Mouse (Mus musculus) embryonic facial prominence, embryonic 14.5 days (tissue): ENCODE results near the gene Med23. TPM values are rescaled to one million over a fixed set of nuclear protein-coding genes. Genes with fewer than 3 reads are reported as not detected.

Source experiments
- ATAC-seq: fragments of 200-750 bp; cut with Nextera tagmentation; 2 replicates; pipeline ENCODE4 v1.8.0; 2017; ENCODE audit warnings: low read depth, moderate number of reproducible peaks, moderate TSS enrichment
- DNase-seq: peaks from one replicate; pipeline ENCODE4 v3.0.0-alpha.2; 2015; ENCODE audit warnings: low spot score
- H3K27ac ChIP-seq: fragments of 300-500 bp; sonication (generic); replicated peaks from 2 replicates; pipeline ENCODE4 v1.5.1; 2014; ENCODE audit warnings: low read depth, mild to moderate bottlenecking, low read length, moderate library complexity
- H3K27me3 ChIP-seq: fragments of 300-500 bp; sonication (generic); replicated peaks from 2 replicates; pipeline ENCODE4 v1.6.1; 2014; ENCODE audit warnings: low read length; ENCODE audit not compliant: control insufficient read depth, insufficient read depth
- H3K36me3 ChIP-seq: fragments of 300-500 bp; sonication (generic); 2 replicates; pipeline ENCODE4 v1.6.1; 2014; ENCODE audit warnings: low read length, mixed read lengths; ENCODE audit not compliant: control insufficient read depth, insufficient read depth
- H3K4me1 ChIP-seq: fragments of 300-500 bp; sonication (generic); 2 replicates; pipeline ENCODE4 v1.6.1; 2014; ENCODE audit warnings: antibody characterized with exemption, low read length; ENCODE audit not compliant: control insufficient read depth, insufficient read depth
- H3K4me2 ChIP-seq: fragments of 300-500 bp; sonication (generic); 2 replicates; pipeline ENCODE4 v1.6.1; 2014; ENCODE audit warnings: low read depth, mild to moderate bottlenecking, low read length, moderate library complexity, mixed read lengths
- H3K4me3 ChIP-seq: fragments of 300-500 bp; sonication (generic); 2 replicates; pipeline ENCODE4 v1.5.1; 2014; ENCODE audit warnings: low read depth, mild to moderate bottlenecking, low read length
- H3K9ac ChIP-seq: fragments of 300-500 bp; sonication (generic); 2 replicates; pipeline ENCODE4 v1.6.1; 2014; ENCODE audit warnings: low read depth, mild to moderate bottlenecking, low read length, moderate library complexity, mixed read lengths
- H3K9me3 ChIP-seq: fragments of 300-500 bp; sonication (generic); 2 replicates; pipeline ENCODE4 v1.6.1; 2016; ENCODE audit warnings: low read length; ENCODE audit not compliant: control insufficient read depth
- WGBS: fragments of 180-500 bp; shearing (Covaris S2); extraction: QIAGEN DNeasy Blood & Tissue Kit; methylation state at CpG from one replicate; pipeline ENCODE4 v1.1.7; 2014; 5-methylcytosine and 5-hydroxymethylcytosine counted together
- polyA plus RNA-seq: library from polyadenylated mRNA; unstranded; fragments of >200 nt; fragmentation: Nextera tagmentation; extraction: Ambion mirVana; gene quantifications from 2 replicates; pipeline ENCODE4 v1.2.1, GENCODE M21; 2014

The Med23 gene
- 17.7 and 24.3 TPM in 2 replicates for polyA plus RNA-seq

GRCm38 (mm10) chr10:24869760-24870290 lies at the start of gene Med23:
Gene Med23 (plus strand): TSS chr10:24869986.
- 0% methylated on average over 22 of the region's 36 CpGs for WGBS
- no peaks in the 10 kb centered on the region for H3K27me3 ChIP-seq
- H3K9me3 ChIP-seq: no peaks in the 10 kb centered on the region
- peak within 1 kb of the TSS; percentile 67 for H3K4me3 ChIP-seq
- H3K4me2 ChIP-seq: peak within 1 kb of the TSS; percentile 52
- H3K27ac ChIP-seq: no peak within 1 kb of the TSS
- peaks cover 28% of the 10 kb centered on the region for H3K36me3 ChIP-seq
- peak; percentile 97 for DNase-seq
- peak within 1 kb of the TSS; percentile 83 for H3K9ac ChIP-seq
- ATAC-seq: peak; percentile 100
- no peaks in the 10 kb centered on the region for H3K4me1 ChIP-seq

- Histone ChIP-seq H3K4me1 (peaks cover 4% of the 10 kb centered on the region), H3K9me3 (no peaks in the 10 kb centered on the region), H3K27ac (no peak overlapping the region), H3K27me3 (no peaks in the 10 kb centered on the region), H3K4me3 (no peak overlapping the region), H3K36me3 (no peaks in the 10 kb centered on the region), H3K9ac (no peak overlapping the region), H3K4me2 (no peak overlapping the region)
- WGBS: 82% methylated on average over 4 of the region's 4 CpGs
- DNase-seq: no peak
- ATAC-seq: no peak
Observed at GRCm38 (mm10) chr10:24821990-24822676, 47.7 kb upstream of the Med23 start.

GRCm38 (mm10) chr10:24822842-24823241 lies 46.9 kb upstream of the Med23 start:
- Histone ChIP-seq H3K27ac (no peak overlapping the region), H3K4me1 (peaks cover 4% of the 10 kb centered on the region), H3K36me3 (no peaks in the 10 kb centered on the region), H3K27me3 (no peaks in the 10 kb centered on the region), H3K4me3 (no peak overlapping the region), H3K9me3 (no peaks in the 10 kb centered on the region), H3K9ac (no peak overlapping the region), H3K4me2 (no peak overlapping the region)
- DNase-seq: no peak
- 72% methylated on average over 1 of the region's 1 CpGs for WGBS
- ATAC-seq: no peak

GRCm38 (mm10) chr10:24823265-24823664 lies 46.5 kb upstream of the Med23 start:
- H3K9me3 ChIP-seq: no peaks in the 10 kb centered on the region
- no peaks in the 10 kb centered on the region for H3K36me3 ChIP-seq
- H3K4me2 ChIP-seq: 0 out of 2 replicates have a peak overlapping the region, but pooled peaks have one; percentile 3
- H3K4me3 ChIP-seq: no peak overlapping the region
- WGBS: 58% methylated on average over 1 of the region's 1 CpGs
- no peak overlapping the region; the same call in 1 of the 2 replicates for H3K27ac ChIP-seq
- no peak for DNase-seq
- H3K9ac ChIP-seq: no peak overlapping the region
- no peaks in the 10 kb centered on the region for H3K27me3 ChIP-seq
- no peak for ATAC-seq
- H3K4me1 ChIP-seq: peaks cover 4% of the 10 kb centered on the region

GRCm38 (mm10) chr10:24823697-24824535 lies 45.9 kb upstream of the Med23 start:
- peaks cover 4% of the 10 kb centered on the region for H3K4me1 ChIP-seq
- no peak overlapping the region for H3K27ac ChIP-seq
- ATAC-seq: no peak
- peak; percentile 49 for DNase-seq
- WGBS: 60% methylated on average over 16 of the region's 16 CpGs
- H3K27me3 ChIP-seq: no peaks in the 10 kb centered on the region
- H3K4me3 ChIP-seq: no peak overlapping the region
- H3K4me2 ChIP-seq: peak overlapping the region; percentile 3; the same call in 1 of the 2 replicates
- no peaks in the 10 kb centered on the region for H3K36me3 ChIP-seq
- no peaks in the 10 kb centered on the region for H3K9me3 ChIP-seq
- H3K9ac ChIP-seq: no peak overlapping the region

- ATAC-seq (no peak), DNase-seq (no peak)
- Histone ChIP-seq H3K36me3 (no peaks in the 10 kb centered on the region), H3K4me1 (peaks cover 4% of the 10 kb centered on the region), H3K4me3 (no peak overlapping the region), H3K27ac (no peak overlapping the region), H3K9ac (no peak overlapping the region), H3K4me2 (no peak overlapping the region), H3K27me3 (no peaks in the 10 kb centered on the region), H3K9me3 (no peaks in the 10 kb centered on the region)
- WGBS: 84% methylated on average over 8 of the region's 8 CpGs
Observed at GRCm38 (mm10) chr10:24824621-24825020, 45.2 kb upstream of the Med23 start.

GRCm38 (mm10) chr10:24825456-24826081 lies 44.2 kb upstream of the Med23 start:
- no peak for ATAC-seq
- Histone ChIP-seq H3K4me3 (no peak overlapping the region), H3K4me1 (peaks cover 4% of the 10 kb centered on the region), H3K27me3 (no peaks in the 10 kb centered on the region), H3K4me2 (no peak overlapping the region), H3K36me3 (no peaks in the 10 kb centered on the region), H3K9ac (no peak overlapping the region), H3K27ac (no peak overlapping the region), H3K9me3 (no peaks in the 10 kb centered on the region)
- no peak for DNase-seq
- 83% methylated on average over 7 of the region's 7 CpGs for WGBS

GRCm38 (mm10) chr10:24826130-24826529 lies 43.7 kb upstream of the Med23 start:
- no peak overlapping the region for H3K4me3 ChIP-seq
- H3K27ac ChIP-seq: no peak overlapping the region
- H3K27me3 ChIP-seq: no peaks in the 10 kb centered on the region
- WGBS: 36% methylated on average over 6 of the region's 6 CpGs
- H3K9ac ChIP-seq: no peak overlapping the region
- no peak for DNase-seq
- ATAC-seq: no peak
- H3K4me1 ChIP-seq: peaks cover 4% of the 10 kb centered on the region
- H3K36me3 ChIP-seq: no peaks in the 10 kb centered on the region
- no peaks in the 10 kb centered on the region for H3K9me3 ChIP-seq
- no peak overlapping the region for H3K4me2 ChIP-seq
